Mouse (Mus musculus) cerebellum, adult 2 months (tissue): Measurements from ENCODE around the gene Tmem151b.

Experiments used
- CTCF ChIP-seq: fragments of 200-500 bp; IDR thresholded peaks from 2 replicates; pipeline ENCODE4 v1.5.1; 2011; ENCODE audit warnings: low read depth, mild to moderate bottlenecking, control low read depth, low read length, moderate library complexity, borderline replicate concordance; ENCODE audit not compliant: insufficient read depth
- POLR2A ChIP-seq: fragments of 200-500 bp; IDR thresholded peaks from 2 replicates; pipeline ENCODE4 v1.6.1; 2011; ENCODE audit warnings: low read length, control low read depth, borderline replicate concordance; ENCODE audit not compliant: insufficient read depth

- TF ChIP-seq POLR2A (no peak), CTCF (peak; percentile 52; the same call in 1 of the 2 replicates)
Measured at GRCm38 (mm10) chr17:45582715-45583355, 33.4 kb upstream of the Tmem151b start.
